Mouse (Mus musculus) megakaryocyte, embryonic 14.5 days (primary cell): ENCODE data around the gene Dclre1a.

Experiments used
- FLI1 ChIP-seq: IDR thresholded peaks from 2 replicates; pipeline ENCODE4 v1.6.1; 2012; ENCODE audit warnings: low read length, inconsistent platforms, mixed read lengths
- GATA1 ChIP-seq: IDR thresholded peaks from 3 replicates; pipeline ENCODE4 v1.6.1; 2012; ENCODE audit warnings: mixed read lengths, low read length, inconsistent platforms, borderline replicate concordance

DNA sequence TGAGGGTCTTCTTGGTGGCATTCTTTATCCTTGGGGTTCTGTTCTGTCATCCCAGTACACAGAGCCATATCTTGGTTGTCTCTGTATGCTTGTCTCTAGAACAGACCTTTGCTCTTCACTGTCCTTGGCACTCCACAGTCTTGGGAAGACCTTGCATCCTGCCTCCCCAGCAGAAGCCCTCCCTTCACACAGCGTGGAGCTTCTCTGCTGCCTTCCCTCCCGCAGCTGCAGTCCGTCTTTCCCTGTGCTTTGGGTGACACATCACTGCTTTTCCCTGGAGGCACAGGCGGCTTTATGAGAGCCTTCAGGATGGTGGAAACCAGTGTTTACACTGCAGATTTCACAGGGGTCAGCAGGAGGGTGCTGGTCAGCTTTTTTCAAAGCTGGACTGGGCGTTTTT is 35.8 kb upstream of the Dclre1a start:
- TF ChIP-seq FLI1 = no peak
- no peak for TF ChIP-seq GATA1
